Mouse (Mus musculus) macrophage (primary cell): ENCODE measurements around the gene Pus7l. TPM values are rescaled to one million over a fixed set of nuclear protein-coding genes. Genes with fewer than 3 reads are reported as not detected.

Source experiments
- polyA plus RNA-seq: library from polyadenylated mRNA; stranded (reverse); fragments of 250-400 nt; gene quantifications from 3 replicates; pipeline ENCODE4 v1.2.4, GENCODE M21; 2018; ENCODE audit warnings: inconsistent platforms

Pus7l gene
- polyA plus RNA-seq, 1 experiment from 2014 or later, result 3.0 TPM

Other genes with a start within 250 kb of the Pus7l start
- gene Adamts20, start 78.1 kb downstream of the Pus7l start, polyA plus RNA-seq, result not detected in 3 replicates
- 25.8 to 43.3 TPM (median 32.9 TPM) in 3 replicates for gene Irak4, start 96 bp upstream of the Pus7l start, polyA plus RNA-seq
- 87.3 to 136 TPM (median 113 TPM) in 3 replicates for gene Twf1, start 46.3 kb upstream of the Pus7l start, polyA plus RNA-seq
- 0.11 TPM in 1 of 3 replicates, not detected in the others for gene Tmem117, start 85.7 kb upstream of the Pus7l start, polyA plus RNA-seq